Comparison of ENCODE assay signal across 13 mouse cellular contexts in the genomic region with DNA sequence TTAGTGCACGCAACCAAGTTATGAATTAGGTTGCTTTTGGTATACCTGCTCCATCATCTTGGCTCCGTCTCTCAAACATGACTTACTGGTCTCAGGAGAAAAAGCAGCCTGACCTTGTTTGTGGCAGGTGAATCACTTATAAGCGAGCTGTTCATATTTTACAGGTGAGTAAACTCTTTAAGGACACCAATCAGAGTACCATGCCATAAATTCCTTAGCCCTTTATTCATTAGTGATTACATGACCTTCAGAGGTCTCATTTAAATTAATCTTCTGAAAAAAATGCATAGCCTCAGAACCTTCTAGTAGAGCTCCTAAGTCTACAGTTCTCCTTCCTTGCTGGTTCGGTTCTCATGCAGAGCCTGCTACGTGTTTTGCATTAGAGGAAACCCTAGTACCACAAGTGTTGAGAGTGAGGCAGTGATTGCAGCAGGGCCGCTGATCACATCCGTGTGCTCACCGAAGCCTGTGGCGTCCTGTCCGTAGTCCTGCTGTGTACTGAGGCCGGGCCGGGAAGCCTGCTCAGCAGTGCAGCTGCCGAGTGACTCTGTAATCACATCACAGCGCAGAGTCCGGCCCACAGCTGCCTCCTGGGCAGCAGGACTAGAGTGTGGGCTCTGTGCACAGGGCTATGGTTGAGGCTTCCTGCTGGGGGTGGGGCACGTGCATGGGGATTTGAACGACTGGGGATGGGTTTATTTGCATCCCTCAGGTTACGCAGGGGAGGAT. TPM values are rescaled to one million over a fixed set of nuclear protein-coding genes. Genes with fewer than 3 reads are reported as not detected.
DNase-seq lines count a peak whose midpoint lies in the region; ATAC-seq and TF ChIP-seq lines count a peak whose summit lies in the region.
"Had no signal": no experiment of that assay in that cellular context is flagged by ENCODE, and none has a peak within 500 bp of the region (broad histone marks: within the 10 kb centered on the region; RNA-seq: fewer than 3 reads in every experiment).

No protein-coding gene starts in this region.

- intact Hi-C loops in heart, adult 2 months (cut with DNase I), result no loop called here

- no peak overlapping the region for H3K4me3 ChIP-seq in heart, adult 2 months
- no peak overlapping the region for H3K4me3 ChIP-seq in kidney, postnatal 0 days (replicated peaks; ENCODE audit: low read depth, low read length)
- no peak overlapping the region for H3K4me3 ChIP-seq in stomach, embryonic 16.5 days (replicated peaks; ENCODE audit: low read length)
- no peak overlapping the region for H3K4me3 ChIP-seq in layer of hippocampus, adult 2 months
- H3K4me3 ChIP-seq: neural tube, embryonic 12.5 days had no signal

- no peaks in the 10 kb centered on the region for H3K9me3 ChIP-seq in kidney, postnatal 0 days (replicated peaks; ENCODE audit: low read length)
- H3K9me3 ChIP-seq in stomach, embryonic 16.5 days (replicated peaks; ENCODE audit: control insufficient read depth, low read length), result no peaks in the 10 kb centered on the region
- H3K9me3 ChIP-seq: neural tube, embryonic 12.5 days had no signal

- no peak for TF ChIP-seq EP300 in heart, adult 2 months (IDR thresholded peaks at IDR 0.05; ENCODE audit: insufficient read depth, low read depth, low read length)

- H3K4me2 ChIP-seq in kidney, postnatal 0 days (ENCODE audit: low read length), result no peak overlapping the region
- H3K4me2 ChIP-seq in stomach, embryonic 16.5 days (ENCODE audit: low read depth, low read length), result no peak overlapping the region
- H3K4me2 ChIP-seq: neural tube, embryonic 12.5 days had no signal

- H3K4me1 ChIP-seq in heart, adult 2 months (ENCODE audit: control insufficient read depth, insufficient read depth, low read length), result peaks cover 12% of the 10 kb centered on the region
- H3K4me1 ChIP-seq in kidney, postnatal 0 days (replicated peaks; ENCODE audit: insufficient read depth, low read length), result peaks cover 6% of the 10 kb centered on the region; the same call in 1 of the 2 replicates
- peaks cover 9% of the 10 kb centered on the region; the same call in 1 of the 2 replicates for H3K4me1 ChIP-seq in stomach, embryonic 16.5 days (ENCODE audit: control insufficient read depth, insufficient read depth, low read length)
- H3K4me1 ChIP-seq: neural tube, embryonic 12.5 days had no signal

- H3K27ac ChIP-seq in heart, adult 2 months, result peak overlapping the region; percentile 73
- peak overlapping the region; percentile 63; the same call in 1 of the 2 replicates for H3K27ac ChIP-seq in kidney, postnatal 0 days
- H3K27ac ChIP-seq in stomach, embryonic 16.5 days (ENCODE audit: low read length), result no peak overlapping the region
- no peak overlapping the region for H3K27ac ChIP-seq in layer of hippocampus, adult 2 months
- H3K27ac ChIP-seq: neural tube, embryonic 12.5 days had no signal

- ATAC-seq in kidney, postnatal 0 days (replicated peaks; ENCODE audit: low FRiP score, low read depth), result peak; percentile 59; the same call in 1 of the 2 replicates
- ATAC-seq in stomach, embryonic 16.5 days (ENCODE audit: insufficient read depth, low FRiP score), result peak; percentile 26; the same call in 1 of the 2 replicates
- ATAC-seq: CD4-positive, CD25-positive, alpha-beta regulatory T cell, adult 4 months; Patski had no signal

- H3K27me3 ChIP-seq in heart, adult 2 months (ENCODE audit: control insufficient read depth, insufficient read depth, low read length), result no peaks in the 10 kb centered on the region
- H3K27me3 ChIP-seq in kidney, postnatal 0 days (ENCODE audit: insufficient read depth, low read length), result no peaks in the 10 kb centered on the region
- no peaks in the 10 kb centered on the region for H3K27me3 ChIP-seq in stomach, embryonic 16.5 days (ENCODE audit: control insufficient read depth, insufficient read depth, low read length)
- H3K27me3 ChIP-seq: neural tube, embryonic 12.5 days; Patski had no signal

- peak in 1 of 2 experiments; percentile 23 for DNase-seq in heart, adult 2 months
- no peak for DNase-seq in heart, adult 8-10 months (ENCODE audit: low spot score)
- DNase-seq in kidney, postnatal 0 days (ENCODE audit: low spot score), result no peak
- no peak for DNase-seq in kidney, postnatal 25 days
- peak; percentile 21 for DNase-seq in thymus, postnatal 14 days
- no peak for DNase-seq in thymus, adult 18-20 months
- no peak for DNase-seq in layer of hippocampus, adult 2 months (ENCODE audit: low spot score in 2 of 2)
- DNase-seq: gastrocnemius, postnatal 25 days; right cerebral cortex, postnatal 14 days had no signal

- 53% methylated on average over 18 of the region's 18 CpGs for WGBS in heart, adult 2 months
- WGBS in kidney, postnatal 0 days, result 51% methylated on average over 18 of the region's 18 CpGs
- 50% methylated on average over 18 of the region's 18 CpGs for WGBS in stomach, embryonic 16.5 days

- no peak for TF ChIP-seq POLR2A in heart, adult 2 months (IDR thresholded peaks at IDR 0.05; ENCODE audit: insufficient read depth, low read depth, low read length)

- peaks cover 5% of the 10 kb centered on the region; the same call in 1 of the 2 replicates for H3K36me3 ChIP-seq in heart, adult 2 months (ENCODE audit: control insufficient read depth, insufficient read depth, low read length)
- H3K36me3 ChIP-seq in kidney, postnatal 0 days (ENCODE audit: insufficient read depth, low read length), result no peaks in the 10 kb centered on the region
- no peaks in the 10 kb centered on the region for H3K36me3 ChIP-seq in stomach, embryonic 16.5 days (ENCODE audit: control insufficient read depth, insufficient read depth, low read length)
- H3K36me3 ChIP-seq: neural tube, embryonic 12.5 days had no signal

- H3K9ac ChIP-seq in heart, adult 2 months (ENCODE audit: low read depth, low read length), result peak overlapping the region; percentile 23; the same call in 1 of the 2 replicates
- no peak overlapping the region for H3K9ac ChIP-seq in kidney, postnatal 0 days (ENCODE audit: low read depth, low read length)
- H3K9ac ChIP-seq in stomach, embryonic 16.5 days (ENCODE audit: low read length), result no peak overlapping the region
- H3K9ac ChIP-seq: neural tube, embryonic 12.5 days had no signal

- H3K79me2 ChIP-seq in heart, adult 2 months (replicated peaks; ENCODE audit: control insufficient read depth, insufficient read depth, low read length), result peaks cover 5% of the 10 kb centered on the region

- no peak for TF ChIP-seq CTCF in heart, adult 2 months (IDR thresholded peaks at IDR 0.05)
- no peak for TF ChIP-seq CTCF in kidney, postnatal 0 days (IDR thresholded peaks at IDR 0.05; ENCODE audit: low read depth)
- no peak for TF ChIP-seq CTCF in layer of hippocampus, adult 2 months (conservative IDR thresholded peaks at IDR 0.05)

RNA-seq across cellular contexts. Expression of gene Rassf8, which starts 23.9 kb away (rescaled TPM):
- total RNA-seq in heart, adult 2 months (2021), result 10 to 100 TPM; 56.9 to 58.2 TPM
- polyA plus RNA-seq in heart, adult 2 months (2012; rRNA removed), result 18.1 and 36.4 TPM in 2 replicates
- 10 to 100 TPM; 54.3 to 61.5 (median 55.4) TPM for total RNA-seq in heart, adult 8-10 months (2022)
- 10.3 and 11.0 TPM in 2 replicates for polyA plus RNA-seq in kidney, postnatal 0 days (2015; fragmentation: Nextera tagmentation; extraction: Ambion mirVana)
- polyA plus RNA-seq in stomach, embryonic 16.5 days (2015; fragmentation: Nextera tagmentation; extraction: Ambion mirVana), result 4.9 and 5.7 TPM in 2 replicates
- 10 to 100 TPM; 25.6 to 26.4 TPM for total RNA-seq in layer of hippocampus, adult 2 months (2021)

Comparison
In these comparisons a context has a peak if more than half of its experiments do, and no peak if none do; other contexts are left out.
1. H3K27ac ChIP-seq: peak in heart, adult 2 months (single experiment) and kidney, postnatal 0 days (single experiment); none in stomach, embryonic 16.5 days (single experiment) and layer of hippocampus, adult 2 months (single experiment).